Mouse (Mus musculus): ENCODE data around the gene Msantd1.

GRCm38 (mm10) chr5:34896697-34897453 lies 10.9 kb upstream of the Msantd1 start:
- TF ChIP-seq ZNF384 (IDR thresholded peaks at IDR 0.05; ENCODE audit: low read depth, low read length) (no peak), MAFK (IDR thresholded peaks at IDR 0.05; ENCODE audit: insufficient read depth, low read depth, low read length) (no peak)
